Mouse (Mus musculus): Measurements from ENCODE around the gene Gramd4. TPM values are rescaled to one million over a fixed set of nuclear protein-coding genes. Genes with fewer than 3 reads are reported as not detected.

The Gramd4 gene
- total and polyA plus RNA-seq, 2 experiments from 2014 or later, result 16.2 to 35.0 TPM

- no peak overlapping the region for H3K9ac ChIP-seq (replicated peaks; ENCODE audit: low read depth, low read length)
- H3K4me2 ChIP-seq (ENCODE audit: low read depth, low read length), result no peak overlapping the region
- no peak for ATAC-seq (ENCODE audit: insufficient read depth, low read depth)
Measured at GRCm38 (mm10) chr15:86167787-86168504, 110.5 kb downstream of the Gramd4 start.

GRCm38 (mm10) chr15:86168505-86168867 lies 111.0 kb downstream of the Gramd4 start:
- Histone ChIP-seq H3K4me1 (ENCODE audit: control insufficient read depth, insufficient read depth) (peaks cover 60% of the 10 kb centered on the region), H3K9ac (replicated peaks; ENCODE audit: low read depth, low read length) (no peak overlapping the region), H3K27me3 (ENCODE audit: control insufficient read depth, insufficient read depth, low read length) (no peaks in the 10 kb centered on the region), H3K4me3 (ENCODE audit: low read depth, low read length) (no peak overlapping the region), H3K36me3 (replicated peaks; ENCODE audit: control insufficient read depth, insufficient read depth, low read length) (peaks cover 16% of the 10 kb centered on the region), H3K4me2 (ENCODE audit: low read depth, low read length) (no peak overlapping the region), H3K27ac (ENCODE audit: low read depth) (peak overlapping the region; percentile 76), H3K9me3 (replicated peaks; ENCODE audit: control insufficient read depth, low read length) (no peaks in the 10 kb centered on the region)
- TF ChIP-seq EP300 (IDR thresholded peaks at IDR 0.05; ENCODE audit: low read depth), result no peak
- peak; percentile 23 for ATAC-seq (ENCODE audit: insufficient read depth, low read depth)
- WGBS, result 23% methylated on average over 7 of the region's 7 CpGs
- no peak for DNase-seq (ENCODE audit: low spot score)

More at GRCm38 (mm10) chr15:86167787-86168504, 110.5 kb downstream of the Gramd4 start:
- H3K4me1 ChIP-seq (ENCODE audit: control insufficient read depth, insufficient read depth), result peaks cover 56% of the 10 kb centered on the region
- H3K9me3 ChIP-seq (replicated peaks; ENCODE audit: control insufficient read depth, low read length), result no peaks in the 10 kb centered on the region
- 66% methylated on average over 10 of the region's 10 CpGs for WGBS
- H3K27ac ChIP-seq (ENCODE audit: low read depth), result peak overlapping the region; percentile 76
- no peak for TF ChIP-seq EP300 (IDR thresholded peaks at IDR 0.05; ENCODE audit: low read depth)
- no peak for TF ChIP-seq CTCF (IDR thresholded peaks at IDR 0.05; ENCODE audit: low read depth)
- H3K27me3 ChIP-seq (ENCODE audit: control insufficient read depth, insufficient read depth, low read length), result no peaks in the 10 kb centered on the region
- no peak for DNase-seq (ENCODE audit: low spot score)
- H3K4me3 ChIP-seq (ENCODE audit: low read depth, low read length), result no peak overlapping the region
- peaks cover 22% of the 10 kb centered on the region for H3K36me3 ChIP-seq (replicated peaks; ENCODE audit: control insufficient read depth, insufficient read depth, low read length)

DNA sequence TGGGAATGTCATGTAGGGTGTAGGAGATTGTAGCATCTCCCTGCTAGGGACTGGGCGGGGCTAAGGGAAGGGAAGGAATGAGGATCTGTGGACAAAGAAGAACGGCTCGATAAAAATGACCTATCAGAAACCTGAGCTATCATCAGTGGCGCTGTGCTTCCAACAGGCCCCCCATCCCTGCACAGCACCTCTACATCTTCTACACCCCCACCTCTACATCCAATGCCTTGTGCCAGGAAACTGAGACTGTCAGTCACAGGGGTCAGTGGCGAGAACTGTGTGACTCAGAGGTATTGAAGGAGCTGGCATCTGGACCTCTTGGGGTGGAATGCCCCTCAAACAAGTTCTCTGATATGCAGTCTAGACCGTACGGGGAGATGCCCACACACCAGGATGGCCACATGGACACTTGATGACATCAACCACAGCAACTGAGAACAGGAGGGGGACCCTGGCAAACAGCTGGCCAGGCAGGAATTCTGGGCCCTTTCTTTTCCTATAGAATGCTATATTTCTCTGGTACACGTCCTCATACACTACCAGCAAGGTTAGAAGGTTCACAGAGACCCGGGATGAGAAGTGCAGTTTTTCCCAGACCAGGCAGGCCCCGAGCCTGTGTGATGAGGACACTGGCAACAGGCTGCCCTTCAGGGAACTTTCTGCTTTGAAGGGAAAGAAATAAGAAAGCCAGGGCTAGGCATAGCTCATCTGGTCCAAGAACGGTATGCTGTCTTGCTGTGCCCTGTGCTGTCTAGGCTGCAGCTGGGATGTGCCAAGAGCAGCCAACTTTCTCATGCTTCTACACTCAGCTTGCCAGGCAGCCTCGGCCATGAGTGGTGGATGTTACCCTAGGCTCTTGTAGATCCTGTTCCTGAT lies 111.7 kb downstream of the Gramd4 start:
- 50% methylated on average over 12 of the region's 12 CpGs for WGBS
- Histone ChIP-seq H3K4me2 (ENCODE audit: low read depth, low read length) (no peak overlapping the region), H3K4me1 (ENCODE audit: control insufficient read depth, insufficient read depth) (peaks cover 67% of the 10 kb centered on the region), H3K4me3 (ENCODE audit: low read depth, low read length) (no peak overlapping the region), H3K36me3 (replicated peaks; ENCODE audit: control insufficient read depth, insufficient read depth, low read length) (peaks cover 9% of the 10 kb centered on the region), H3K9ac (replicated peaks; ENCODE audit: low read depth, low read length) (no peak overlapping the region; the same call in 1 of the 2 replicates), H3K9me3 (replicated peaks; ENCODE audit: control insufficient read depth, low read length) (no peaks in the 10 kb centered on the region), H3K27me3 (ENCODE audit: control insufficient read depth, insufficient read depth, low read length) (no peaks in the 10 kb centered on the region), H3K27ac (ENCODE audit: low read depth) (peak overlapping the region; percentile 76)
- no peak for DNase-seq (ENCODE audit: low spot score)
- ATAC-seq (ENCODE audit: insufficient read depth, low read depth), result peak; percentile 5; the same call in 1 of the 2 replicates
- TF ChIP-seq CTCF (IDR thresholded peaks at IDR 0.05; ENCODE audit: low read depth) (no peak), EP300 (IDR thresholded peaks at IDR 0.05; ENCODE audit: low read depth) (no peak)

- WGBS, result 62% methylated on average over 4 of the region's 4 CpGs
- H3K4me2 ChIP-seq (ENCODE audit: low read depth, low read length), result no peak overlapping the region
- peaks cover 72% of the 10 kb centered on the region for H3K4me1 ChIP-seq (ENCODE audit: control insufficient read depth, insufficient read depth)
- no peak for TF ChIP-seq CTCF (IDR thresholded peaks at IDR 0.05; ENCODE audit: low read depth)
- peak; percentile 36; the same call in 1 of the 2 replicates for TF ChIP-seq EP300 (IDR thresholded peaks at IDR 0.05; ENCODE audit: low read depth)
- ATAC-seq (ENCODE audit: insufficient read depth, low read depth), result 0 out of 2 replicates have a peak, but pooled peaks have one; percentile 2
- H3K27ac ChIP-seq (ENCODE audit: low read depth), result peak overlapping the region; percentile 76
- peaks cover 3% of the 10 kb centered on the region for H3K36me3 ChIP-seq (replicated peaks; ENCODE audit: control insufficient read depth, insufficient read depth, low read length)
- no peaks in the 10 kb centered on the region for H3K27me3 ChIP-seq (ENCODE audit: control insufficient read depth, insufficient read depth, low read length)
- no peak overlapping the region for H3K9ac ChIP-seq (replicated peaks; ENCODE audit: low read depth, low read length)
- no peaks in the 10 kb centered on the region for H3K9me3 ChIP-seq (replicated peaks; ENCODE audit: control insufficient read depth, low read length)
- no peak overlapping the region for H3K4me3 ChIP-seq (ENCODE audit: low read depth, low read length)
- DNase-seq (ENCODE audit: low spot score), result no peak
Measured at GRCm38 (mm10) chr15:86169817-86170110, 112.3 kb downstream of the Gramd4 start.

- no peak overlapping the region for H3K4me3 ChIP-seq (ENCODE audit: low read depth, low read length)
- H3K36me3 ChIP-seq (replicated peaks; ENCODE audit: control insufficient read depth, insufficient read depth, low read length), result no peaks in the 10 kb centered on the region
- no peak overlapping the region for H3K4me2 ChIP-seq (ENCODE audit: low read depth, low read length)
- TF ChIP-seq CTCF (IDR thresholded peaks at IDR 0.05; ENCODE audit: low read depth) (no peak), EP300 (IDR thresholded peaks at IDR 0.05; ENCODE audit: low read depth) (no peak)
- 76% methylated on average over 12 of the region's 12 CpGs for WGBS
- H3K9ac ChIP-seq (replicated peaks; ENCODE audit: low read depth, low read length), result no peak overlapping the region
- H3K9me3 ChIP-seq (replicated peaks; ENCODE audit: control insufficient read depth, low read length), result no peaks in the 10 kb centered on the region
- ATAC-seq (ENCODE audit: insufficient read depth, low read depth) (no peak), DNase-seq (ENCODE audit: low spot score) (no peak)
- peaks cover 78% of the 10 kb centered on the region for H3K4me1 ChIP-seq (ENCODE audit: control insufficient read depth, insufficient read depth)
- H3K27me3 ChIP-seq (ENCODE audit: control insufficient read depth, insufficient read depth, low read length), result no peaks in the 10 kb centered on the region
- peak overlapping the region; percentile 75 for H3K27ac ChIP-seq (ENCODE audit: low read depth)
Measured at GRCm38 (mm10) chr15:86171316-86171715, 113.8 kb downstream of the Gramd4 start.

All from heart, postnatal 0 days (tissue).